Mouse (Mus musculus): Measurements from ENCODE around the gene Ddn. TPM values are rescaled to one million over a fixed set of nuclear protein-coding genes. Genes with fewer than 3 reads are reported as not detected.
A peak's percentile ranks its signal among the peaks of the same experiment; 100 is the strongest.

Gene Ddn
- polyA plus RNA-seq, 1 experiment from 2014 or later = 0.65 TPM

DNA sequence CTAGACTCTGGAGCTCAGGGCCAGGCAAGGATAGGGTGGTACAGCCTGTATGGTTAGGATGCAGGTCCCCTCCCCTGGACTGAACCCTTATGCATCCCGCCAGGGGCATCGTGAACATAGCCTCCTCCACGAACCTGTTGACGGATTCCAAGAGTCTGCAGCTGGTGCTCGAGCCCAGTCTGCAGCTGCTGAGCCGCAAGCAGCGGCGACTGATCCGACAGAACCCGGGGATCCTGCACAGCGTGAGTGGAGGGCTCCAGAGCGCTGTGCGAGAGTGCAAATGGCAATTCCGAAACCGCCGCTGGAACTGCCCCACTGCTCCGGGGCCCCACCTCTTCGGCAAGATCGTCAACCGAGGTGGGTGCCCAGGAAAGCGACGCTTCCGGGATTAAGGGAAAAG is 18.5 kb downstream of the Ddn start:
- Histone ChIP-seq H3K9me3 (replicated peaks) (peaks cover 2% of the 10 kb centered on the region; the same call in 1 of the 2 replicates), H3K9ac (no peak overlapping the region), H3K4me2 (replicated peaks) (peak overlapping the region; percentile 23; the same call in 1 of the 2 replicates), H3K27me3 (peaks cover 99% of the 10 kb centered on the region), H3K36me3 (no peaks in the 10 kb centered on the region), H3K4me3 (peak overlapping the region; percentile 11), H3K27ac (no peak overlapping the region), H3K4me1 (peaks cover 32% of the 10 kb centered on the region)
- WGBS = 0% methylated on average over 23 of the region's 23 CpGs
- no peak for ATAC-seq (ENCODE audit: low FRiP score)

GRCm38 (mm10) chr15:98789661-98790535 is 19.4 kb downstream of the Ddn start, which contains the start of gene Wnt1:
TSS of gene Wnt1 (plus strand) at chr15:98789857.
- WGBS = 2% methylated on average over 51 of the region's 51 CpGs
- H3K36me3 ChIP-seq = no peaks in the 10 kb centered on the region
- H3K9me3 ChIP-seq (replicated peaks) = peaks cover 3% of the 10 kb centered on the region; the same call in 1 of the 2 replicates
- H3K4me3 ChIP-seq = peak within 1 kb of the TSS; percentile 11
- 0 out of 2 replicates have a peak within 1 kb of the TSS, but pooled peaks have one; percentile 14 for H3K9ac ChIP-seq
- H3K4me2 ChIP-seq (replicated peaks) = peak within 1 kb of the TSS; percentile 23; the same call in 1 of the 2 replicates
- ATAC-seq (ENCODE audit: low FRiP score) = no peak
- H3K27ac ChIP-seq = no peak within 1 kb of the TSS
- peaks cover 31% of the 10 kb centered on the region for H3K4me1 ChIP-seq
- H3K27me3 ChIP-seq = peaks cover 99% of the 10 kb centered on the region

DNA sequence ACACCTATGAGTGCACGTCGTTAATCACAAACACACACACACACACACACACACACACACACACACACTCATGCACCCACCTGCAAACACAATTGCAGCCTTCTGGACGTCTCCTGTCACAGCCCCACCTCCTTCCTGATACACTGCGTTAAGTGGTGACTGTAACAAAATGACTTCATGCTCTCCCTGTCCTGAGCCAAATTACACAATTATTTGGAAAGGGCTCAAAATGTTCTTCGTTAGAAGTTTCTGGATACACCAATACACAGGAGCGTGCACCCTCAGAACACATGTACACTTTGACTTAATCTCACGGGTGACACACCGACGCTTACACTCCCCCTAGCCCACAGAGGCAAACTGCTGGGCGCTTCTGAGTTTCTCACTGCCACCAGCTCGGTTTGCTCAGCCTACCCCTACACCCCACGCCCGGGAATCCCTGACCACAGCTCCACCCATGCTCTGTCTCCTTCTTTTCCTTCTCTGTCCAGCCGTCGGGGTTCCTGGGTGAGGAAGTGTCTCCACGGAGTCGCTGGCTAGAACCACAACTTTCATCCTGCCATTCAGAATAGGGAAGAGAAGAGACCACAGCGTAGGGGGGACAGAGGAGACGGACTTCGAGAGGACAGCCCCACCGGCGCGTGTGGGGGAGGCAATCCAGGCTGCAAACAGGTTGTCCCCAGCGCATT is 20.2 kb downstream of the Ddn start:
- peaks cover 3% of the 10 kb centered on the region; the same call in 1 of the 2 replicates for H3K9me3 ChIP-seq (replicated peaks)
- H3K4me2 ChIP-seq (replicated peaks) = peak overlapping the region; percentile 21; the same call in 1 of the 2 replicates
- H3K4me1 ChIP-seq = peaks cover 31% of the 10 kb centered on the region
- WGBS = 11% methylated on average over 24 of the region's 24 CpGs
- H3K4me3 ChIP-seq = peak overlapping the region; percentile 11; the same call in 1 of the 2 replicates
- peaks cover 98% of the 10 kb centered on the region for H3K27me3 ChIP-seq
- no peak for ATAC-seq (ENCODE audit: low FRiP score)
- H3K27ac ChIP-seq = no peak overlapping the region
- H3K9ac ChIP-seq = no peak overlapping the region
- no peaks in the 10 kb centered on the region for H3K36me3 ChIP-seq

DNA sequence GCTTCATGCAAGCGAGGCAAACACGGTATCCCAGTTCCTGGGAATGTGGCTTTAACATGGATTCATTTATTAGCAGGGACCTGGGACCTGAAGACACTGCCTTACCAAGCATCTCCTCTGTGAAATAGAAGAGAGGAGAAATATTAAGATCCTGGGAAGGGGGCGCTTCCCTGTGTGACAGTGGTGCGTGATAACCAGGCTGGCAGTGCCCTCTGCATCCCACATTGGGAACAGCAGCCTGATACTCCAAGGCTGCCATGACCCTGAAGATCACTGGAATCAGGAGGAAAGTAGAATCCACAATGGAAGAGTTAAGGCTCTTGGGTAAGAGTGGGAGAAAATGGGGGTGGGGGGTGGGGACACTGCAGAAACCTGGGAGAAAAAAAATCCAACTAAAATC is 21.4 kb downstream of the Ddn start:
- no peaks in the 10 kb centered on the region for H3K36me3 ChIP-seq
- H3K4me1 ChIP-seq = peaks cover 27% of the 10 kb centered on the region
- H3K27me3 ChIP-seq = peaks cover 92% of the 10 kb centered on the region
- no peak overlapping the region for H3K4me2 ChIP-seq (replicated peaks)
- no peak overlapping the region for H3K27ac ChIP-seq
- peaks cover 3% of the 10 kb centered on the region; the same call in 1 of the 2 replicates for H3K9me3 ChIP-seq (replicated peaks)
- no peak overlapping the region for H3K4me3 ChIP-seq
- ATAC-seq (ENCODE audit: low FRiP score) = no peak
- WGBS = 35% methylated on average over 4 of the region's 4 CpGs
- H3K9ac ChIP-seq = no peak overlapping the region

DNA sequence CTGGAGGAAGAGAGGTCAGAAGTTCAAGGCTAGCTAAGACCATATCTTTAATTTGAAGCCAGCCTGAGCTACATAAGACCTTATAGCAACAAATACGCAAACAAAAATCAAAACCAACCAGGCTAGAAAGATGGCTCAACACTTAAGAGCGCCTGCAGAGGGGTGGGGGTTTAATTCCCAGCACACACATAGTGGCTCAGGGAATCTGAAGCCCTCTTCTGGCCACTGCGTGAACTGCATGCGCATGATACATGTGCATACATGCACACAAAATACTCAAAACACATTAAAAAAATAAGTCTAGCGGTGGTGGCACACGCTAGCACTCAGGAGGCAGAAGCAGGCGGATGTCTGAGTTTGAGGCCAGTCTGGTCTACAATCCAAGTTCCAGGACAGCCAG is 23.5 kb downstream of the Ddn start:
- Histone ChIP-seq H3K4me1 (peaks cover 10% of the 10 kb centered on the region), H3K36me3 (no peaks in the 10 kb centered on the region), H3K4me3 (no peak overlapping the region), H3K4me2 (replicated peaks) (no peak overlapping the region), H3K9me3 (replicated peaks) (peaks cover 3% of the 10 kb centered on the region; the same call in 1 of the 2 replicates), H3K27me3 (peaks cover 92% of the 10 kb centered on the region), H3K27ac (no peak overlapping the region), H3K9ac (no peak overlapping the region)
- WGBS = 37% methylated on average over 7 of the region's 7 CpGs
- ATAC-seq (ENCODE audit: low FRiP score) = no peak

DNA sequence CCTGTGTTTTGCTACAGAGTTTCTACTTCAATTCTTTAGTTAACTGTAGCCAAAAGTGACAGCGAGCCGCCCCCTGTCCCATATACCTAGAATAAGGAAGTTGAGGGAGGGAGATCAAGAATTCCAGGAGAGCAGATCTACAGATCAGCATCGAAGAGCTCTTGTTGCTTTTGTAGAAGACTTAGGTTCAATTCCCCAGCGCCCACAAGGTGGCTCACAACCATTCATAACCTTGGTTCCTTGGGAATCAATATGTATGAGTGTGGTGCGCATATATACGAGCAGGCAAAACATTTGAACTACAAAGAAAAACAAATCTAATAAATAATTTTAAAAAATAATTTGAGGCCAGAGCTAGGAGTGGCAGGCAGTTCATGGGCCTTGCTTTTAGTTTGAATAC is 28.1 kb downstream of the Ddn start:
- Histone ChIP-seq H3K9ac (no peak overlapping the region), H3K27ac (no peak overlapping the region), H3K4me3 (no peak overlapping the region), H3K4me1 (peaks cover 30% of the 10 kb centered on the region), H3K9me3 (replicated peaks) (peaks cover 3% of the 10 kb centered on the region; the same call in 1 of the 2 replicates), H3K4me2 (replicated peaks) (no peak overlapping the region), H3K36me3 (no peaks in the 10 kb centered on the region), H3K27me3 (peaks cover 92% of the 10 kb centered on the region)
- WGBS = 24% methylated on average over 6 of the region's 6 CpGs
- ATAC-seq (ENCODE audit: low FRiP score) = no peak

DNA sequence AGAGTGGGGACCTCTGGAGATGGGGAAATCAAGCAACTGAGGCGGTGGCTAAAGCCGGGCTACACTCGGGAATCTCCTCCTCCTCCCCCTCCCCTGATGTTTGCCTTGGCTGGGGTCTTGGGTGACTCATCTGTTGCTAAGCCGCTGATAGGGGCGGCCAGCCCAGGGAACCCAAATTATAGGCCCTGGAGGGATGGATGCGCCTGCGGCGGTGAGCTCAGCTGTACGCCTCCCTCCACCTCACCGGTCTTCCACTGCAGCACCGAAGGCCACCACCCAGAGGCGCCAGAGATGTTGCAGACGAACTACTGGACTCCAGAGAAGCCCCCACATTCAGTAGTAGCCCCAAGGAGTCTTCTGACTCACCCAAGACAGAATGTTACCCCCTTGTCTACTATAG is 28.7 kb downstream of the Ddn start:
- no peak overlapping the region for H3K9ac ChIP-seq
- no peak overlapping the region for H3K27ac ChIP-seq
- no peaks in the 10 kb centered on the region for H3K36me3 ChIP-seq
- WGBS = 2% methylated on average over 13 of the region's 13 CpGs
- peaks cover 93% of the 10 kb centered on the region for H3K27me3 ChIP-seq
- no peak for ATAC-seq (ENCODE audit: low FRiP score)
- H3K4me2 ChIP-seq (replicated peaks) = no peak overlapping the region
- H3K4me3 ChIP-seq = no peak overlapping the region
- H3K4me1 ChIP-seq = peaks cover 36% of the 10 kb centered on the region
- no peaks in the 10 kb centered on the region for H3K9me3 ChIP-seq (replicated peaks)

GRCm38 (mm10) chr15:98780075-98780474 is 29.2 kb downstream of the Ddn start:
- H3K4me2 ChIP-seq (replicated peaks) = no peak overlapping the region
- peaks cover 38% of the 10 kb centered on the region for H3K4me1 ChIP-seq
- ATAC-seq (ENCODE audit: low FRiP score) = no peak
- H3K4me3 ChIP-seq = no peak overlapping the region
- WGBS = under 1% methylated on average over 8 of the region's 8 CpGs
- peaks cover 93% of the 10 kb centered on the region for H3K27me3 ChIP-seq
- H3K9ac ChIP-seq = no peak overlapping the region
- no peak overlapping the region for H3K27ac ChIP-seq
- no peaks in the 10 kb centered on the region for H3K9me3 ChIP-seq (replicated peaks)
- H3K36me3 ChIP-seq = no peaks in the 10 kb centered on the region

DNA sequence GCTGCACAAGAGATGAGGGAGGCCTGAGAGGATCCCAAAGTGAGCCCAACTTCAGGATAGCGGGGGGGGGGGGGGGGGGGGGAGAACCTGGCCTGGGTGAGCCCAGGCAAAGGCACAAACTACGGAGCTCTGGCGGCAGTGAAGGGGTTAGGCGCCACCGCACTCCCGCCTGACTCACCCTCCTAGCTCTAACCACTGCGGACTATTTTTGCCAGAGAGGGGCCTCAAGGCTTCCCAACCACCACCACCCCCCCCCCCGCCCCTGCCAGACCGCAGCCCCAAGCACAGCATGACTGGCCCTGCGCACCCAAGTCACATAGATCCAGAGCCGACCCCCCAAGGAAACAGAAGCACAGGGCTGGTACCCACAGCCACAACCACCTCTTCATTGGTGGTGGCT is 30.5 kb downstream of the Ddn start:
- ATAC-seq (ENCODE audit: low FRiP score) = no peak
- 0% methylated on average over 9 of the region's 11 CpGs for WGBS

DNA sequence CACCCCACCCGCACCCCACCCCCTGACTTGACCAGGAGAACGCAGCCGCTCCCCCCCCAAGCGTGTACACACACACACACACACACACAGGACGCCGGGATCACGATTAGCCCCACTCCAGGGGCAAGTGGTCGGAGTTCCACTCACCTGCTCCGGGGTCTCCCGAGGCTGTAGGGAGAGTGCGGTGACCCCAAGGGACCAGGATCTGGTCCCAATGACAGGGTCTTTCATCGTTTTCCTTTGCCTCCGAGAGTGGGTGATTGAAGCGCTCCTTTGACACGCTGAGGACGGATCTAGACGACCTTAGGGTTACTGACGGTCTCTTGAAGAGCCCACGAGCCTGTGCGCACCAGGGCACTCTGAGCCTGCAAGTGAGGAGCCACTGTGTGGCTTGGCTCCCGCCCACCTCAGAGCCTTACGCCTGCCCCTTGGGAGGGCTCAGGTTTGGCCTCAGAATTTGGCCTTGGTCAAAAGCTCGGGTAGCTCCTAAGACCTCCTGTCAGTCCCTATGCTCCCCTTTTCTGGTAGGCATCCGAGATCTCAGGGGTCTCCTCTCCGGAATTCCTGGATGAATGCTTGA is 31.0 kb downstream of the Ddn start:
- H3K9me3 ChIP-seq (replicated peaks) = no peaks in the 10 kb centered on the region
- WGBS = under 1% methylated on average over 24 of the region's 25 CpGs
- H3K27me3 ChIP-seq = peaks cover 100% of the 10 kb centered on the region
- H3K4me3 ChIP-seq = peak overlapping the region; percentile 22
- no peak overlapping the region for H3K9ac ChIP-seq
- H3K4me2 ChIP-seq (replicated peaks) = peak overlapping the region; percentile 37
- no peaks in the 10 kb centered on the region for H3K36me3 ChIP-seq
- no peak for ATAC-seq (ENCODE audit: low FRiP score)
- peaks cover 38% of the 10 kb centered on the region for H3K4me1 ChIP-seq
- no peak overlapping the region for H3K27ac ChIP-seq

More for the DNA sequence above, 30.5 kb downstream of the Ddn start:
- peaks cover 95% of the 10 kb centered on the region for H3K27me3 ChIP-seq
- H3K4me1 ChIP-seq = peaks cover 38% of the 10 kb centered on the region
- no peak overlapping the region for H3K9ac ChIP-seq
- H3K27ac ChIP-seq = no peak overlapping the region
- H3K4me3 ChIP-seq = no peak overlapping the region
- no peaks in the 10 kb centered on the region for H3K9me3 ChIP-seq (replicated peaks)
- no peak overlapping the region for H3K4me2 ChIP-seq (replicated peaks)
- H3K36me3 ChIP-seq = no peaks in the 10 kb centered on the region

DNA sequence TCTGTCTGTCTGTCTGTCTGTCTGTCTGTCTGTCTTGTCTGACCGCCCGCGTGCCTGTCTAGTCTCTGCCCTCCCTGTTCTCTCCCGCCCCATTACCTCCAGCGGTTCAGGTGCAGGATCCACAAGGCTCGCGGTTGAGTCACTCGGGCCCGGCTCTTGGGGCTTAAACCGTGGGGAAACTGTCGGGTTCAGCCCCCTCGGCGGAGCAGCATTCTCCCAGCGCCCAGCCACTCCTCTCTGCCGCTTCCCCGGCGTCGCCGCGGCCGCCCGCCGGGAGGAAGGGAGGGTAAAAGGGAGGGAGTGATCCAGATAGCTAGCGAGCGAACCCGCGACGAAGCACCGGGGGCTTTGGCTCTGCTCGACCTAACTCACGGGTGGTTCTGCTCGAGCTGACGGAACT is 31.5 kb downstream of the Ddn start, which contains the start of gene Wnt10b:
Wnt10b (minus strand) TSS at position 389 of the 400 bp plus-strand sequence.
- under 1% methylated on average over 33 of the region's 33 CpGs for WGBS
- Histone ChIP-seq H3K27ac (no peak within 1 kb of the TSS), H3K9ac (no peak within 1 kb of the TSS), H3K36me3 (no peaks in the 10 kb centered on the region), H3K9me3 (replicated peaks) (no peaks in the 10 kb centered on the region), H3K4me3 (peak within 1 kb of the TSS; percentile 22), H3K27me3 (peaks cover 100% of the 10 kb centered on the region), H3K4me1 (peaks cover 40% of the 10 kb centered on the region), H3K4me2 (replicated peaks) (peak within 1 kb of the TSS; percentile 37)
- ATAC-seq (ENCODE audit: low FRiP score) = no peak
